Mouse (Mus musculus) right cerebral cortex, postnatal 4 days (tissue): ENCODE results near the gene Sirt2.

Experiments
- DNase-seq: peaks from one replicate; pipeline ENCODE4 v3.0.0-alpha.2; 2022

Sirt2 gene

DNA sequence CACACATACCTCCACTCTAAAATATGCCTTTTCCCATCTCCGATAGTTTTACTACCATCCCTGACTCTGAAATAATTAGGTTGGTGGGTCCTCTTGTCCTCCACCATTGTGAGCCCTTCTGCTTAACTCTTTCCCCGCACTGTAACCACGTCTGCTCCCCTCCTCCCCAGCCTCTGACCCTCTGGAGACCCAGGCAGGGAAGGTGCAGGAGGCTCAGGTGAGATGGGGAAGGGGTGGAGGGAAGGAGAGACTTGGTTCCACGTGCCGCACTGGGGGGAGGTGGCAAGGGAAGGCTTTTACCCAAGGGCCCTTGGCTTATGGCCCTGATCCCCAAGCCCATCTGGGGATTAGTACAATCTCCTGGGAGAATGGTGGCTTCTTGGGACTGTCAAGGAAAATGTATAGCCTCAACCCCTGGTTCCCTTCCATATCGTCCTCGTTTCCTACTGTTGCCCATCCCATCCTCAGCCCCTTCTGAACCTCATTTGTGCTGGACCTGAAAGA, 979 bp downstream of the Sirt2 start, which contains the start of gene Nfkbib:
Nfkbib (minus strand) TSS at position 51 of the 504 bp plus-strand sequence.
- DNase-seq = no peak

- no peak for DNase-seq
Observed at GRCm38 (mm10) chr7:28769414-28769958, 3.0 kb downstream of the Sirt2 start.

- no peak for DNase-seq
Observed at GRCm38 (mm10) chr7:28770309-28770708, 3.8 kb downstream of the Sirt2 start.

DNA sequence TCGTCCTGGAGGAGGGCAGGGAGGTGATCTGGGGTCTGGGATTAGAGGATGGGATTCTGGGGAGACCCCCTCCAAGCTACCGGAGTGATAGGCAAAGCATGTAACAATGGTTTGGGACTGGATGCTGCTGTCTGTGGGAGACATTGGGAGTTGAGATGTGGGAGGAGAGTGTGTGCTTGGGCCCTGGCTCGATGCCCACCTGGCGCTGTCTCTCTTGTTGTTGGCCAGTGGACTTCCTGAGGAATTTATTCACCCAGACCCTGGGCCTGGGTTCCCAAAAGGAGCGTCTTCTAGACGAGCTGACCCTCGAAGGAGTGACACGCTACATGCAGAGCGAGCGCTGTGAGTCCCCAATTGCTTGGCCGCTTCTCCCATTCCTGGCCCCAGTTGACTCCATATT, 5.3 kb downstream of the Sirt2 start:
- no peak for DNase-seq

- no peak for DNase-seq
Observed at GRCm38 (mm10) chr7:28773163-28773562, 6.6 kb downstream of the Sirt2 start.

DNA sequence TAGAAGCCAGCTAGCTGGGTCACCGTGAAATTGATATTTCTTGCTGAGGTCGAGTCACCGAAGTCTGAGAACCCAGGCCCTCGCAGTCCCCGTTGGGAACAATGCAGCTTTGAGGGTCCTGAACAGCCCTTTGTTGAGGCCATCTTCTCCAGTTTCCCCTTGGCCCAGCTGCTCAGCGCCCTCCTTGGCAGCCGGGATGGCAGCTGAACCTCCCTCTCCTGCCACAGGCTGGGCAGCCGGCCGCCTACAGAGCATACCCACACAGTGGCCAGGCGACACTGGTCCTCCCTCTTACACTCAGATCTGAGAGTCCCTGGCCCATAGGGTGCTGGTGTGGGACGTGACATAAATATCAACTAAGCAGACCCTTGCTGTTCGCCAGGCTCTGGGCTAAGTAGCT, 7.6 kb downstream of the Sirt2 start:
- DNase-seq = no peak

- DNase-seq = no peak
Observed at GRCm38 (mm10) chr7:28775129-28775528, 8.6 kb downstream of the Sirt2 start.

DNA sequence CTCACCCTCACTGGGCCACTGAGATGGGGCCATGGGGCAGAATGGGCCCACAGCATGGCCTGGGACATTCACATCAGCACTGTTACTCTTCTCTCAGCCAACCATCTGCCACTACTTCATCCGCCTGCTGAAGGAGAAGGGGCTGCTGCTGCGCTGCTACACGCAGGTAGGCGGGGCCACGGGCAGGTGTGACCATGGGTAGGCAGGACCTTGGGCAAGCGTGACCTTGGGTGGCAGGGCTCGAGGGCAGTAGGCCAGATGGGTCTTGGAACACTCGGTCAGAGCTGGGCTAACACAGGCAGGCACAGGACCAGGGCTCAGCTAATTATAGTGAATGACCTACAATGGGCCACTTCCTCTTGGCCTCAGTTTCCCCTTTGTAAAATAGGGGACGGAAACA, 12.3 kb downstream of the Sirt2 start:
- DNase-seq = no peak

DNA sequence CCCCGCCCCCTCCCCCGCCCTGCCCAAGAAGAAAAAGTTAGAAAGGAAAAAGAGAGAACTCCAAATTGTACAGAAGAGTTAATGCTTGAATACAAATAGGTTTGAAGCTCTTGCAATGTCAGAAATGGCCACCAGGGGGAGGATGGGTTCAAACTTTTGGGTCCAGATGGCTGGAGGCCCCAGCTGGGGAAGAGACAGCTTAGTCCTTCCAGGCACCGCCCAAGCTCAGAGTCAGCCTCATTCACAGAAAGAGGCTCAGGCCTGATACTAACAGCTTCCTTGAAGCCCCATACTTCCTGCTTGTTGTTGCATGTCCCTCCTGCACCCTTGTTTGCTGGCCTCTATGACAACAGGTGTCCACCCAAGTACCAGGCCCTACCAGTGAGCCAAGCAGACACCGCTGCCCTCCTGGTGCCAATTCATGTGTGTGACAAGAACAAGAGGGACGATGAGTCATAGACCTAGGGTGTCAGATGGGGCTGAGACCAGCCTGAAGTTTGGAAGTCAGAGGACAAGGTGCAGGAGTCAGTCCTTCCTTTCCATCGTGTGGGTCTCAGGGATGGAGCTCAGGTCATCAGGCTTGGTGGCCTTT, 13.6 kb downstream of the Sirt2 start:
- DNase-seq = peak; percentile 93

DNA sequence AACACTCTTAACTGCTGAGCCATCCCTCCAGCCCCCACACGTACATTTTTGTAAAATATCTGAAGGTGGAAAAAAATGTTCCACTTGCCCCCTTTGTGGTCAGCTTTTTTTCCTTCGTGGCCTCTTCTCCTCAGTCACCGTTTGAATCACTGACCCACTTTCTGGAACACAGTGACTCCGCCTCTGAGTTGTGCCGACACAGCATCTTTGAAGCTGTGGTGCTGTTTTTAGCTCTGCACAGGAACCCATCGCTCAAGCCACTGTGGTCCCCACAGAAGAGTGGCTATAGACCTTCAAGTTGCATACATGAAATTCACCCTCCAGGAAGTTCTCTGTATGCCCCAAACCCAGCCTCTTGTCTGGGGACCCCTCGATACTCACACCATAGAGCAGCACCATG, 14.3 kb downstream of the Sirt2 start:
- DNase-seq = no peak

- DNase-seq = no peak
Observed at GRCm38 (mm10) chr7:28781261-28781663, 14.7 kb downstream of the Sirt2 start.

- no peak for DNase-seq
Observed at GRCm38 (mm10) chr7:28785161-28785560, 18.6 kb downstream of the Sirt2 start.

- no peak for DNase-seq
Observed at GRCm38 (mm10) chr7:28787884-28788283, 21.3 kb downstream of the Sirt2 start.

- no peak for DNase-seq
Observed at GRCm38 (mm10) chr7:28788307-28789195, 22.0 kb downstream of the Sirt2 start, which contains the start of gene Rinl. Rinl (plus strand) TSS chr7:28788969.

DNA sequence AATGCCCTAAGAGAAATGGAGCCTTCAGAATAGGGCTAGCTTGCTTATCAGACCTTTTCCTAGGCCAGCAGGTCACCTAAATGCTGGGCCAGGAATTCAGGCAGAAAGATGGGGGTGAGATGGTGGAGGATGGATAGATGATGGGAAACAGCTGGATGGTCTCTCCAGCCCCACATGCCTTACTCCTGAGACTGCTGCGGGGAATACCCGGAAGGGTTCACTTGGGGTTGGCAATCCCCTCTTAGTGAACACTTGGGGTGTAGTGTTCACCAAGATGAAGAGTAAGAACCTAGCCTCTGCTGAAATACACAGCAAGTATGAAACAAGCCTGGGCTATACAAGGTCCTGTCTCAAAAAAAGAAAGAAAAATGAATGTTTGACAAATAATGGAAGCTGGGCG, 22.7 kb downstream of the Sirt2 start:
- DNase-seq = no peak

GRCm38 (mm10) chr7:28790066-28790806, 23.7 kb downstream of the Sirt2 start:
- DNase-seq = no peak

DNA sequence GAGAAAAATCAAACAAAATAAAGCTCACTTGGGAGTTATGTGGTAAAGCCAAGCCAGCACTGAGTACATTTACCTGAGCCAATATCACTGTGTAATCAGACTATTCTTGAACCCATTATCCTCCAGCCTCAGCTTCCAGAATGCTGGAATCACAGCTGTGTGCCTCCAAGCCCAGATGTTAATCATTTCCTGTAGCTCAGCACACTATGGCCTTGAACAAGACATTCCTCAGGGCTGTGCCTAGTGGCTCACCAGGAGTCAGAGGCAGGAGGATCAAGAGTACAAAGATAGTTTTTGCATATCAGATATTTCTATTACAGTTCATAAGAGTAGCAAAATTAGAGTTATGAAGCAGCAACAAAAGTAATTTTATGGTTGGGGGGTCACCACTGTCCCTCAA, 25.2 kb downstream of the Sirt2 start:
- no peak for DNase-seq

GRCm38 (mm10) chr7:28792391-28793185, 26.1 kb downstream of the Sirt2 start:
- no peak for DNase-seq

- no peak for DNase-seq
Observed at GRCm38 (mm10) chr7:28793834-28794233, 27.3 kb downstream of the Sirt2 start.

DNA sequence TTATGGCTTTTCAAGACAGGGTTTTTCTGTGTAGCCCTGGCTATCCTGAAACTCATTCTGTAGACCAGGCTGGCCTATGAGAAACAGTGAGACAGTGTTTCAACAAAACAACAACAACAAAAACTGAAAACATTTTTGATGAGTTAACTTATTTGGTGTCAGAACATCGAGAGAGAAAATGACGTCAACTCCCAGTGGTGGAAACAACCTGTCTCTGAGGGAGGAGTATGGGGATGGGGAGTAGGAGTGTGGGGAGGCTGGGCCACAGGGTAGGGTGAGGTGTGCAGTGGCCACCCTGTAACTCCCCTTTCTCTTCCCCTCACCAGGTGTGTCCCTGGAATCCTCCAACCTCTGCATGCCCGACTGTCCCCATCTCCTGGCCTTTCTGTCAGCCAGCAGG, 28.0 kb downstream of the Sirt2 start:
- DNase-seq = no peak

DNA sequence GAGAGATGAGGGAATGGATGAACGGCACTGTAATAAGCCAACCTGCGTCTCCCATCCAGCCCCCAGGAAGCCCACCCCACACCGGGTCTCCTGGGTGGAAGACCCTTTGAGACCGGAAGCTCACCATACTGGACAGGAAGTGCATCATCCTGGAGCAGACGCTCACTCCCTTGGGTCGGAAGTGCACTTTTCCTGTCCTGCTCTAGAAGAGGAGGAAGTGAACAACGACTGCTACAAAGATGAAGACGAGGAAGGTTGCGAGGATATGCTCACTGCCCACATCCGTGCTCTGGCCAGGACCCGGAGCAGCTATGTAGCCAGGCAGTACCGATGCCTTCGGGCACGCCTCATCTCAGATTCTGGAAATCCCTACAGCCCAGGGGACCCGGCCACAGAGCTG, 29.3 kb downstream of the Sirt2 start:
- DNase-seq = no peak

DNA sequence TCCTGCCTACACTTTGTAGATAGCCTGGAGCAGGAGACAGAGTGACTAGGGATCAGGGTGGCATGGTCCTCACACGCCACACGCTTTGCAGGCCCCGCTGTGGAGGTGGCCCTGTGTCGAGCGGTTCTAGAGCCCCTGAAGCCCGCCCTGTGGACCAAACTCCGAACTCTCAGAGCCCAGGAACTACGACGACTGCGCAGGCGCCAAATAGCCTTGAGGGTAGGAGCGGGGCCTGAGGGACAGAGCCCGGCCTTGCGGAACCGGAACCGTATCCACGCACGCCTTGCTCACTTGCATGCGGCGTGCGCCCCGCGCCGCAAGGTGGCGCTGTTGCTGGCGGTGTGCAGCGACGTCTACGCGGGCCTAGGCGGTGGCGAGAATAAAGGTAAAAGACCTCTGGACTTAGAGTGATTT, 30.0 kb downstream of the Sirt2 start:
- DNase-seq = peak; percentile 74
